Mouse (Mus musculus): Measurements from ENCODE around the gene Tcam1. TPM values are rescaled to one million over a fixed set of nuclear protein-coding genes. Genes with fewer than 3 reads are reported as not detected.
A peak's percentile ranks its signal among the peaks of the same experiment; 100 is the strongest.

The Tcam1 gene
- polyA plus RNA-seq, 1 experiment from 2014 or later: 0.26 TPM

DNA sequence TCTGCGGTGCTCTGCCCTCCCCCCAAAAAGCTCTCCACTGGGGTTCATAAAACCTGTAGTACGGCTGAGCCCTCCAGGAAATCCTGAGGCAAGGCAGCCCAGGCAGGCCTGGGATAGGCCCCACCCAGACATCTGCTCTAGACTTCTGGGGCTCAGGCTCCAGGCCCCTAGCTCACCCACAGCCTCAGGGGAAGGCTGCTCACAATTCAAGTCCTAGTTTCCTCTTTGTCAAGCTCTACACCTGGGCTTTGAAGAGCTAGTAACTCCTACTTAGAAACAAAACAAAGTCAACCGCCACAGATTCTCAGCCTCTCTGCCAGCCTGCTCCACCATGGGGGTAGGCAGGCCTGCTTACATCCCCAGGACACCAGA lies 7.4 kb upstream of the Tcam1 start:
- WGBS: 18% methylated on average over 3 of the region's 3 CpGs

DNA sequence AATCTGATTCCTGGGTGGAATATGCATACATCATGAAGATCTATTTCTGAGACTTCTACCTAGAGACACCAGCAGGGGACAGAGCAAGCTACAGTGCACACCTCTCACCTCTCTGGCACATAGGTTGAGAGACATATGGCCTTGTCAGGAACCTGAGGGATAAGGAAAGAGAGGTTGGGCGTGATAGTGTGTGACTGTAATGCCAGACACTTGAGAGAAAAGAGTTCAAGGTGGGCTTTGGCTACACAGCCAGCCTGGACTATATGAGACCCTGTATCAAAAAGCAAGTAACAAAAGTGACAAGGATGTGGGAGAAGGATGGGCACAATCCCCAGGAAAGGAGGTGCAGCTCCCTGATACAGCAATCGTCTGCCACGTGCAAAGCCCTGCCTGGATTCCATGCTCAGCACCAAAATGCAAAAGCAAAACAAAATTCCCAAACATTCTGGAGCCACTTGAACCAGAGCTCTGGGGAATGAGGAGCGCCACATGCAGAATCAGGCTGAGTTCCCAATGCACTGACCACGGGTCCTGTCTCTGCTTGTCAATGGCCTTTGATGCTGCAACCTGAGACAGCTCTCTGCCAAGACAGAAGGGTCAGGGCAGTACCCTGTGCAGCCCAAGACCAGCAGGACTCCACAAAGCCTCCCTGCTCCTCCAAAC lies 5.2 kb upstream of the Tcam1 start:
- Histone ChIP-seq H3K9ac (ENCODE audit: low read length) (peak overlapping the region; percentile 96), H3K9me3 (ENCODE audit: control insufficient read depth, low read length) (no peaks in the 10 kb centered on the region), H3K4me2 (ENCODE audit: low read length) (peak overlapping the region; percentile 75), H3K27ac (ENCODE audit: low read depth) (peak overlapping the region; percentile 90), H3K36me3 (ENCODE audit: control insufficient read depth, insufficient read depth, low read length) (peaks cover 16% of the 10 kb centered on the region), H3K4me3 (ENCODE audit: low read depth, low read length) (peak overlapping the region; percentile 83), H3K27me3 (replicated peaks; ENCODE audit: control insufficient read depth, insufficient read depth, low read length) (no peaks in the 10 kb centered on the region), H3K4me1 (replicated peaks; ENCODE audit: control insufficient read depth, insufficient read depth, low read length) (peaks cover 56% of the 10 kb centered on the region)
- DNase-seq (ENCODE audit: low spot score): no peak
- 16% methylated on average over 5 of the region's 5 CpGs for WGBS
- no peak for ATAC-seq (replicated peaks; ENCODE audit: low FRiP score, low TSS enrichment, low read depth)

More for the DNA sequence above, 7.4 kb upstream of the Tcam1 start:
- H3K27me3 ChIP-seq (replicated peaks; ENCODE audit: control insufficient read depth, insufficient read depth, low read length): no peaks in the 10 kb centered on the region
- H3K9me3 ChIP-seq (ENCODE audit: control insufficient read depth, low read length): no peaks in the 10 kb centered on the region
- ATAC-seq (replicated peaks; ENCODE audit: low FRiP score, low TSS enrichment, low read depth) (no peak), DNase-seq (ENCODE audit: low spot score) (peak; percentile 74)
- peak overlapping the region; percentile 41 for H3K4me2 ChIP-seq (ENCODE audit: low read length)
- H3K4me3 ChIP-seq (ENCODE audit: low read depth, low read length): peak overlapping the region; percentile 13; the same call in 1 of the 2 replicates
- H3K27ac ChIP-seq (ENCODE audit: low read depth): peak overlapping the region; percentile 79
- H3K36me3 ChIP-seq (ENCODE audit: control insufficient read depth, insufficient read depth, low read length): peaks cover 38% of the 10 kb centered on the region
- peaks cover 36% of the 10 kb centered on the region for H3K4me1 ChIP-seq (replicated peaks; ENCODE audit: control insufficient read depth, insufficient read depth, low read length)
- H3K9ac ChIP-seq (ENCODE audit: low read length): peak overlapping the region; percentile 2; the same call in 1 of the 2 replicates

DNA sequence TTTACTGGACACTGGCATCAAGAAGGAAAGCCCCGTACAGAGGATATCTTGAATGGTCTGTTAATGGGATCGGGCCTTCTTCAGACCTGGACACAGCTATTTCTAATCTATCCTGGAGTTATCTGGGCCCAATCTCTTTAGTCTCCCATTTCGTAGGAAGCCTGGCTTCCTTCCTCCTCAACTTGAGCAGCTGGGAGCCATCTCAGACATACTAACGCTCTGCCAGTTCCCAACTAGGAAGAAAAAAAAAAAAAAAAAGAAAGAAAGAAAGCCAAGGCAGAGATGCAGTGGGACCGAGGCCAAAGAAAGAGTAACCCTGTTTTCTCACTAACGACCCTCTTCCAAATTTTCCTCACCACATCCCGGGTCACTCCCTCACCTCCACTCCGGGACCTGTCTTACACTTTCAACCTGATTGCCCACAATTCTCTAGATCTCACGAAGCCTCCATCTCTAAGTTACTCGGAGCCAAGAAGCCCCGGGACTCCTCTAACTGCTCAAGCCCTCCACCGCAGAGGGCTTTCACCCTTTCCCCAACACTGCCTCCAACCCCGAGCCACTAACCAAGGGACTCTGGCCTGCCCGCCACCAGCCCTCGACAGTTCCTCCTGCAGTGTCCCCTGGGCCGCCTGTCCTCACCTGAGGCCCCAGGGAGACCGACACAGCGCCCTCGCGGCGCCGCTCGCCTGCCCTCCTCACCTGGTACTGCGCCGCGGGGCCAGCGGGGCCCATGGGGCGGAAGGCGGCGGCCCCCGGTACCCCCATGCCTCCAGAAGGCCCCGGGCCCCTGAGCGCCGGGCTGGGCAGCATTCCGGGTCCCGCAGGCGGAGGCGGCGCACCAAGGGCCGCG lies 4.5 kb upstream of the Tcam1 start:
- Histone ChIP-seq H3K36me3 (ENCODE audit: control insufficient read depth, insufficient read depth, low read length) (peaks cover 9% of the 10 kb centered on the region), H3K4me3 (ENCODE audit: low read depth, low read length) (peak overlapping the region; percentile 83), H3K4me1 (replicated peaks; ENCODE audit: control insufficient read depth, insufficient read depth, low read length) (peaks cover 57% of the 10 kb centered on the region), H3K9ac (ENCODE audit: low read length) (peak overlapping the region; percentile 96), H3K4me2 (ENCODE audit: low read length) (peak overlapping the region; percentile 75), H3K27ac (ENCODE audit: low read depth) (peak overlapping the region; percentile 90), H3K27me3 (replicated peaks; ENCODE audit: control insufficient read depth, insufficient read depth, low read length) (no peaks in the 10 kb centered on the region), H3K9me3 (ENCODE audit: control insufficient read depth, low read length) (no peaks in the 10 kb centered on the region)
- DNase-seq (ENCODE audit: low spot score): peak; percentile 68
- WGBS: 1% methylated on average over 41 of the region's 41 CpGs
- peak; percentile 30 for ATAC-seq (replicated peaks; ENCODE audit: low FRiP score, low TSS enrichment, low read depth)

DNA sequence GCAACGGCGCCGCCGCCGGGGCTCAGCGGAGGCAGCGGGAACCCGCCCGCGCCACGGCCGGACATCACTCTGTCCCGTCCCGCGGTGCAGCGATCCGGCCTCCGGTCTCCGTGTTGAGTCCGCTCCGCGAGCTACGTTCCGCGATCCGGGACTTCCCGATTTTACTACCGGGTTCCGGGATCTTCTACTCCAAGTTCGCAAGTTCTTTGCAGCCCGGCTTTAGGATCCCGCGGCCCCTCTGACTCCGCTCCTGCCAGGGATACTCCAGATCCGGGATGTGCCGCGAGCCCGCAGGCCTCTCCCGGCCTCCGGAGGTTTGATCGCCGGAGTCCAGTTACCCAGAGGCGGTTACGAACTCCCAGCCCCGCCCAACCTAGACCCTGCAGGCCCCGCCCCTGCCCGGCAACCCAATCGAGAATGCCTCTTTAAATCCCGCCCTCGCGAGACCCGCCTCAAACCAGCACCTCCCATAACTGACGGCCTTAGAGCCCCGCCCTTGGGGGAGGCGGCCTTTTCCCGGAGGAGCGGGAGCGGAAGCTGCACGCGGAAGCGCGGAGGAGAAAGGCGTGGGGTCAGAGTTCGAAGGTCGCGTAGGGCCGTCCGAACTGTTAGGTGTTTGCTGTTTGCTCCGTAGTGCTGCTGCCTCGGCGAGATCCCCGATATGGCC lies 3.7 kb upstream of the Tcam1 start, which contains the start of gene Smarcd2:
Smarcd2 (minus strand) TSS at position 329 of the 667 bp plus-strand sequence.
- no peaks in the 10 kb centered on the region for H3K27me3 ChIP-seq (replicated peaks; ENCODE audit: control insufficient read depth, insufficient read depth, low read length)
- ATAC-seq (replicated peaks; ENCODE audit: low FRiP score, low TSS enrichment, low read depth) (peak; percentile 94), DNase-seq (ENCODE audit: low spot score) (peak; percentile 99)
- peak within 1 kb of the TSS; percentile 90 for H3K27ac ChIP-seq (ENCODE audit: low read depth)
- H3K36me3 ChIP-seq (ENCODE audit: control insufficient read depth, insufficient read depth, low read length): 0 out of 2 replicates have a peak, but pooled peaks cover under 1% of the 10 kb centered on the region
- H3K4me1 ChIP-seq (replicated peaks; ENCODE audit: control insufficient read depth, insufficient read depth, low read length): peaks cover 53% of the 10 kb centered on the region
- peak within 1 kb of the TSS; percentile 96 for H3K9ac ChIP-seq (ENCODE audit: low read length)
- H3K4me3 ChIP-seq (ENCODE audit: low read depth, low read length): peak within 1 kb of the TSS; percentile 83
- WGBS: under 1% methylated on average over 72 of the region's 72 CpGs
- no peaks in the 10 kb centered on the region for H3K9me3 ChIP-seq (ENCODE audit: control insufficient read depth, low read length)
- peak within 1 kb of the TSS; percentile 75 for H3K4me2 ChIP-seq (ENCODE audit: low read length)

DNA sequence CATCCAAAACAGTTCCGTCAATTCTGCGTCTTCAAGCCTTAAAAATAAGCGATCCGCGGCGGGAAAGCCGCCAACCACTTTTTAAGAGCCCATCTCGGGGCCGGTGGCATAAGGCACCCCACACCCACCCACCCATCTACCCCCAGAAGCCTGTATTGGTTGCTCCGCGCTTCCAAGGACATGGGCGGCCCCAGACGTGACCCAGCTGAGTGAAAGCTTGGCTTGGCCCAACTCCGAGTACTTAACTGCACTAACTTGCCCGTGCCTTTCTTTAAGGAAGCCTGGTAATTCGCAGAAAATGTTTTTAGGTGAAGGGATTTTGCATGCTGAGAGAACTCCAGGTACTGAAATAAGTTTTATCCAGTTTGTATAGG lies 3.2 kb upstream of the Tcam1 start:
- peak; percentile 14 for ATAC-seq (replicated peaks; ENCODE audit: low FRiP score, low TSS enrichment, low read depth)

DNA sequence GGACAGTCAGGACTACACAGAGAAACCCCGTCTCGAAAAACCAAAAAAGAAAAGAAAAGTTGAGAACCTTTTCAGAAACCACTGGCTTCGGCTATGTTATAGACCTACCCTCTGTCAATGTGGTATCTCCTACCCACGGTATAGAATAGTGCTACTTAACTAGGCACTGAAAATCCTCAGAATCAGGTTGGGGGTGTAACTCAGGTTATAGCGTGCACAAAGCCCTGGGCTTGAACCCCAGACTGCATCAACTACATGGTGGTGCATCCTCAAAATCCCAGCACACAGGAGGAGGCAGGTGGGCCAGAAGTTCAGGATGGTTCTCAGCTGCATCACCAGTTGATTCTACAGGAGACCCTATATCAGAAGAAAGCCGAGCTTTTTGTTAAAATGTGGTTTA lies 2.7 kb upstream of the Tcam1 start:
- ATAC-seq (replicated peaks; ENCODE audit: low FRiP score, low TSS enrichment, low read depth) (no peak), DNase-seq (ENCODE audit: low spot score) (no peak)
- Histone ChIP-seq H3K9me3 (ENCODE audit: control insufficient read depth, low read length) (no peaks in the 10 kb centered on the region), H3K4me3 (ENCODE audit: low read depth, low read length) (no peak overlapping the region), H3K4me2 (ENCODE audit: low read length) (peak overlapping the region; percentile 62), H3K4me1 (replicated peaks; ENCODE audit: control insufficient read depth, insufficient read depth, low read length) (peaks cover 42% of the 10 kb centered on the region), H3K9ac (ENCODE audit: low read length) (no peak overlapping the region; the same call in 1 of the 2 replicates), H3K36me3 (ENCODE audit: control insufficient read depth, insufficient read depth, low read length) (no peaks in the 10 kb centered on the region), H3K27ac (ENCODE audit: low read depth) (no peak overlapping the region), H3K27me3 (replicated peaks; ENCODE audit: control insufficient read depth, insufficient read depth, low read length) (no peaks in the 10 kb centered on the region)
- 93% methylated on average over 6 of the region's 6 CpGs for WGBS

More for the DNA sequence above, 3.2 kb upstream of the Tcam1 start:
- Histone ChIP-seq H3K4me3 (ENCODE audit: low read depth, low read length) (peak overlapping the region; percentile 83), H3K27me3 (replicated peaks; ENCODE audit: control insufficient read depth, insufficient read depth, low read length) (no peaks in the 10 kb centered on the region), H3K4me1 (replicated peaks; ENCODE audit: control insufficient read depth, insufficient read depth, low read length) (peaks cover 48% of the 10 kb centered on the region), H3K4me2 (ENCODE audit: low read length) (peak overlapping the region; percentile 62), H3K36me3 (ENCODE audit: control insufficient read depth, insufficient read depth, low read length) (no peaks in the 10 kb centered on the region), H3K9me3 (ENCODE audit: control insufficient read depth, low read length) (no peaks in the 10 kb centered on the region), H3K9ac (ENCODE audit: low read length) (peak overlapping the region; percentile 48), H3K27ac (ENCODE audit: low read depth) (peak overlapping the region; percentile 80)
- DNase-seq (ENCODE audit: low spot score): no peak
- WGBS: 14% methylated on average over 16 of the region's 16 CpGs

DNA sequence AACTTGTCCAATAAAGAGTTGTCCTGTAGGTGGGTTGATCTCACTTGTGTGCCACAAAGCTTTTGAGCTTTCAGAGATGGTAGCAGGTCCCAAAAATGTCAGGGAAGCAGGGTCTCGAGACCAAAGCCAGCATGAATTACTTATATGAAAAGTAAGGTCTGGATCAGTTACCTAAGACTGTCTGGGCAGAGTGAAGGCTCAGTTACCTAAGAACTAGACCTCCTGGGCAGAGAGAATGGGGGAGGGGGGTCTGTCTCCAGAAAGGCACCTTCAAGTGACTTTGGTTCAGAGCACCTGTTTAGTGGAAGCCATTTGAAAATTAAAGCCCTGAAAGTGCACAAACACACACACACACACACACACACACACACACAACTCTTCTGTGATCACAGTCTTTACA lies 2.1 kb upstream of the Tcam1 start:
- Histone ChIP-seq H3K4me2 (ENCODE audit: low read length) (no peak overlapping the region), H3K36me3 (ENCODE audit: control insufficient read depth, insufficient read depth, low read length) (no peaks in the 10 kb centered on the region), H3K9me3 (ENCODE audit: control insufficient read depth, low read length) (no peaks in the 10 kb centered on the region), H3K27me3 (replicated peaks; ENCODE audit: control insufficient read depth, insufficient read depth, low read length) (no peaks in the 10 kb centered on the region), H3K4me3 (ENCODE audit: low read depth, low read length) (no peak overlapping the region), H3K4me1 (replicated peaks; ENCODE audit: control insufficient read depth, insufficient read depth, low read length) (peaks cover 37% of the 10 kb centered on the region), H3K27ac (ENCODE audit: low read depth) (peak overlapping the region; percentile 11; the same call in 1 of the 2 replicates), H3K9ac (ENCODE audit: low read length) (no peak overlapping the region)
- ATAC-seq (replicated peaks; ENCODE audit: low FRiP score, low TSS enrichment, low read depth) (no peak), DNase-seq (ENCODE audit: low spot score) (no peak)
- 82% methylated on average over 1 of the region's 1 CpGs for WGBS

DNA sequence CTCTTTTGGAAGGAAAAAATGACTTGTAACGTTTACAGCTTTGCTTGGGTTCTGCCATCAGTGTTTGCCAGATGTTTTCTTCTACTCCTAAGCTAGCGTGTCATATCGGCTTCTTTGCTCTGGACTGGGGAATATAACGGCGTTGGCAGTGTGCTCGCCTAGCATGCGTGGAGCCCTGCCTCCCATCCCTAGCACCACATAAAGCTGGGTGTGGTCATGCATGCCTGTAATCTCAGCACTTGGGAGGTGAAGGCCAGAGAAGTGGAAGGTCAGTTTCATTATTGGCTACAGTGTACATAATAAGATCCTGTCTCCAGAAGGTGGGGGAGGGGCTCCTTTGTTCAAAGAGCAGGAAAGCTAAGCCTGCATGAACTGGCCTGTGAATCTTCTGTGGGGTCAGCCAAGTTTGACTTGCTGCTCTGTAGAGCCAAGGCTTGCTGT lies 1.5 kb upstream of the Tcam1 start:
- ATAC-seq (replicated peaks; ENCODE audit: low FRiP score, low TSS enrichment, low read depth): no peak
- peak overlapping the region; percentile 11; the same call in 1 of the 2 replicates for H3K27ac ChIP-seq (ENCODE audit: low read depth)
- WGBS: 53% methylated on average over 7 of the region's 7 CpGs

More for the DNA sequence above, 1.5 kb upstream of the Tcam1 start:
- Histone ChIP-seq H3K4me3 (ENCODE audit: low read depth, low read length) (no peak overlapping the region), H3K27me3 (replicated peaks; ENCODE audit: control insufficient read depth, insufficient read depth, low read length) (no peaks in the 10 kb centered on the region), H3K4me1 (replicated peaks; ENCODE audit: control insufficient read depth, insufficient read depth, low read length) (peaks cover 33% of the 10 kb centered on the region), H3K9ac (ENCODE audit: low read length) (no peak overlapping the region), H3K4me2 (ENCODE audit: low read length) (no peak overlapping the region), H3K9me3 (ENCODE audit: control insufficient read depth, low read length) (no peaks in the 10 kb centered on the region), H3K36me3 (ENCODE audit: control insufficient read depth, insufficient read depth, low read length) (no peaks in the 10 kb centered on the region)
- DNase-seq (ENCODE audit: low spot score): no peak

Measured in intestine, embryonic 14.5 days (tissue).